Mouse (Mus musculus): Measurements from ENCODE around the gene Traf3ip2. TPM values are rescaled to one million over a fixed set of nuclear protein-coding genes. Genes with fewer than 3 reads are reported as not detected.

Traf3ip2 gene
- total RNA-seq, 2 experiments from 2014 or later: 7.1 to 7.3 TPM

GRCm38 (mm10) chr10:39601068-39601467 lies 11.7 kb upstream of the Traf3ip2 start:
- no peak for DNase-seq

- no peak for DNase-seq
These were observed 6.3 kb upstream of the Traf3ip2 start for GRCm38 (mm10) chr10:39606434-39606833.

GRCm38 (mm10) chr10:39611234-39611633 lies 1.5 kb upstream of the Traf3ip2 start:
- no peak for DNase-seq

GRCm38 (mm10) chr10:39612131-39612530 lies 603 bp upstream of the Traf3ip2 start:
- DNase-seq: no peak

GRCm38 (mm10) chr10:39612989-39613831 lies 476 bp downstream of the Traf3ip2 start:
- DNase-seq: peak; percentile 70

- DNase-seq: no peak
These were observed 1.2 kb downstream of the Traf3ip2 start for GRCm38 (mm10) chr10:39613973-39614372.

GRCm38 (mm10) chr10:39614676-39615075 lies 1.9 kb downstream of the Traf3ip2 start:
- DNase-seq: peak; percentile 79

GRCm38 (mm10) chr10:39615531-39616229 lies 2.9 kb downstream of the Traf3ip2 start:
- DNase-seq: no peak

GRCm38 (mm10) chr10:39616230-39616590 lies 3.5 kb downstream of the Traf3ip2 start:
- DNase-seq: no peak

- DNase-seq: no peak
These were observed 3.9 kb downstream of the Traf3ip2 start for GRCm38 (mm10) chr10:39616626-39617025.

GRCm38 (mm10) chr10:39618431-39618830 lies 5.7 kb downstream of the Traf3ip2 start:
- DNase-seq: no peak

GRCm38 (mm10) chr10:39620626-39621025 lies 7.9 kb downstream of the Traf3ip2 start:
- no peak for DNase-seq

- no peak for DNase-seq
These were observed 11.1 kb downstream of the Traf3ip2 start for GRCm38 (mm10) chr10:39623806-39624205.

GRCm38 (mm10) chr10:39624837-39625625 lies 12.3 kb downstream of the Traf3ip2 start:
- DNase-seq: no peak

- no peak for DNase-seq
These were observed 13.0 kb downstream of the Traf3ip2 start for GRCm38 (mm10) chr10:39625626-39626260.

GRCm38 (mm10) chr10:39626376-39626775 lies 13.6 kb downstream of the Traf3ip2 start:
- no peak for DNase-seq

- no peak for DNase-seq
These were observed 16.2 kb downstream of the Traf3ip2 start for GRCm38 (mm10) chr10:39628799-39629517.

- DNase-seq: peak; percentile 56
These were observed 17.2 kb downstream of the Traf3ip2 start for GRCm38 (mm10) chr10:39629746-39630552.

GRCm38 (mm10) chr10:39630811-39631210 lies 18.1 kb downstream of the Traf3ip2 start:
- DNase-seq: no peak

- no peak for DNase-seq
These were observed 18.9 kb downstream of the Traf3ip2 start for GRCm38 (mm10) chr10:39631627-39632026.

- DNase-seq: no peak
These were observed 20.6 kb downstream of the Traf3ip2 start for GRCm38 (mm10) chr10:39633379-39633778.
